Mouse (Mus musculus) CH12.LX (cell line): ENCODE measurements around the gene Hnrnpa0. TPM values are rescaled to one million over a fixed set of nuclear protein-coding genes. Genes with fewer than 3 reads are reported as not detected.

ENCODE experiments used
- polyA plus RNA-seq: library from polyadenylated mRNA; unstranded; fragments of >175 nt; gene quantifications from 2 replicates; pipeline ENCODE4 v1.2.1, GENCODE M21; 2012; ENCODE audit warnings: low read depth; ENCODE audit not compliant: insufficient read length
- total RNA-seq, 2 experiments: library from RNA; depleted of rRNA; stranded (reverse); fragments of 300-350 nt in 1 of 2; fragments of >200 nt in 1 of 2; gene quantifications; 2 replicates each; pipeline ENCODE4 v1.2.3; 2012 to 2014

The Hnrnpa0 gene
- total and polyA plus RNA-seq, 3 experiments: 104 to 139 (median 126) TPM

Other genes with a start within 250 kb of the Hnrnpa0 start
- gene Spock1, start 220.2 kb downstream of the Hnrnpa0 start, total RNA-seq (2012; rRNA removed): not detected in 2 replicates
- gene Spock1, start 220.2 kb downstream of the Hnrnpa0 start, total RNA-seq (2014; rRNA removed): not detected in 2 replicates
- gene Spock1, start 220.2 kb downstream of the Hnrnpa0 start, polyA plus RNA-seq: not detected in 2 replicates
- gene Klhl3, start 15.0 kb downstream of the Hnrnpa0 start, total RNA-seq (2012; rRNA removed): not detected in 2 replicates
- gene Klhl3, start 15.0 kb downstream of the Hnrnpa0 start, total RNA-seq (2014; rRNA removed): not detected in 2 replicates
- not detected in 2 replicates for gene Klhl3, start 15.0 kb downstream of the Hnrnpa0 start, polyA plus RNA-seq
- gene Idnk, start 29.1 kb upstream of the Hnrnpa0 start, total RNA-seq (2012; rRNA removed): 31.7 and 32.0 TPM in 2 replicates
- 24.2 and 25.5 TPM in 2 replicates for gene Idnk, start 29.1 kb upstream of the Hnrnpa0 start, total RNA-seq (2014; rRNA removed)
- gene Idnk, start 29.1 kb upstream of the Hnrnpa0 start, polyA plus RNA-seq: 45.0 and 47.1 TPM in 2 replicates
- gene Ubqln1, start 87.1 kb upstream of the Hnrnpa0 start, total RNA-seq (2012; rRNA removed): 58.5 and 76.3 TPM in 2 replicates
- gene Ubqln1, start 87.1 kb upstream of the Hnrnpa0 start, total RNA-seq (2014; rRNA removed): 166 and 189 TPM in 2 replicates
- gene Ubqln1, start 87.1 kb upstream of the Hnrnpa0 start, polyA plus RNA-seq: 119 and 130 TPM in 2 replicates
- 0.76 and 2.0 TPM in 2 replicates for gene Gkap1, start 147.1 kb upstream of the Hnrnpa0 start, total RNA-seq (2012; rRNA removed)
- 0.74 and 0.82 TPM in 2 replicates for gene Gkap1, start 147.1 kb upstream of the Hnrnpa0 start, total RNA-seq (2014; rRNA removed)
- 1.3 and 1.5 TPM in 2 replicates for gene Gkap1, start 147.1 kb upstream of the Hnrnpa0 start, polyA plus RNA-seq
- gene Kif27, start 230.6 kb upstream of the Hnrnpa0 start, total RNA-seq (2012; rRNA removed): not detected in 2 replicates
- gene Kif27, start 230.6 kb upstream of the Hnrnpa0 start, total RNA-seq (2014; rRNA removed): not detected in 2 replicates
- gene Kif27, start 230.6 kb upstream of the Hnrnpa0 start, polyA plus RNA-seq: not detected in 2 replicates